Mouse (Mus musculus): ENCODE measurements around the gene Sgip1. TPM values are rescaled to one million over a fixed set of nuclear protein-coding genes. Genes with fewer than 3 reads are reported as not detected.

The Sgip1 gene
- total and polyA plus RNA-seq, 3 experiments, result 0.92 to 5.6 TPM; not detected in 1

DNA sequence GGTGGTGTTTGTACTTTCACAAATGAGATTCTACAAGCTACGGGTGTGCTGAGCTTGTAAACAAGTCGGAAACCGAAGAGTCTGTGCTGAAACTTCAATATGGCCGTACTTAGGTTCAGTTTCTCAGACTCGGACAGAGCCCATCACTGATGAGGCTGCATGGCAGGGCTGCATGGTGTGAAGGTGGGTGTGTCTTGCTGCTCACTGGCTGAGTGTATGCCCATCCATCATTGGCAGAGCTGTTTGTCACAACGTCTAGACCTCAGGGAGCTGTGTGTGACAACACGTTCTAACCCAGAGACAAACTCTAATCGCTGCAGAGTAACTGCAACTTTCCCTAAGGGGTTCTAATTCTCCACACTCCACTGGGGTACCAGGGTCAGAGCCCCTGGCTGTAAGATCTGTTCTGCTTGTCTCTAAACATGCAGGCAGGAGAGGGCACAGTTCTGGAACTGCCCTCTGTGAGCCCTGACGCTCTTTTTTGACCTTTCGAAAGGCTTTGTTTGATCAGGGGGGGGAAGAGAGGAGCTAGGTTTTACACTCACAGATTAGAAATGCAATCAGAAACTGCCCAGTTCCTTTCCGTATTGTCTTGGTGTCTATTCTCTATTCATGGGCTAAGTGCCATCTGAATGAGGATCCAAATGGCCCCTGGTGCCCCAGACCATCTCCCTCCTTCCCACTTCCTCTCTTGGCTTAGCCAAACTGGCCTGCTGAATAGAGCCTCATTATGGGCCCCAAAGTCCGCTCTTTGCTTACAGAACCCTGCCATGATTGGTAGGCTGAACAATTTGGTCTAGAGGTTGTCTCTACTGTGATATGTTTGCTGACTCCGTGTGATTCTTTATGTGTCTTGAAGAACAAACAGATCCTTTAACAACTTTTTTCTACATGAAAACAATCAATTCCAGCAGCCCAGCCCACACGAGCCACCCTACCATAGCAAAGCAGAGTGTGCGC, 121.9 kb downstream of the Sgip1 start:
- Histone ChIP-seq H3K27me3 (ENCODE audit: control insufficient read depth in 1 of 2, insufficient read depth in 2 of 2, low read length in 2 of 2) (no peaks in the 10 kb centered on the region), H3K4me1 (ENCODE audit: control insufficient read depth in 1 of 2, insufficient read depth in 2 of 2, low read length in 2 of 2) (no peaks in the 10 kb centered on the region), H3K4me3 (ENCODE audit: control insufficient read depth in 1 of 2, insufficient read depth in 1 of 2, low read depth in 2 of 2, low read length in 2 of 2) (no peak overlapping the region), H3K27ac (ENCODE audit: control insufficient read depth, low read depth, low read length) (no peak overlapping the region), H3K79me2 (ENCODE audit: control insufficient read depth, insufficient read depth, low read length, poor library complexity) (no peaks in the 10 kb centered on the region), H3K9ac (ENCODE audit: control insufficient read depth, low read depth, low read length, poor library complexity, severe bottlenecking) (no peak overlapping the region), H3K9me3 (replicated peaks; ENCODE audit: insufficient read depth, low read length) (no peaks in the 10 kb centered on the region), H3K36me3 (ENCODE audit: control insufficient read depth in 1 of 2, insufficient read depth in 2 of 2, low read length in 2 of 2) (no peaks in the 10 kb centered on the region)
- TF ChIP-seq SMC3 (IDR thresholded peaks at IDR 0.05; ENCODE audit: low read depth, low read length) (no peak), SIN3A (IDR thresholded peaks at IDR 0.05; ENCODE audit: low read length) (no peak), USF2 (IDR thresholded peaks at IDR 0.05; ENCODE audit: borderline replicate concordance in 1 of 2, insufficient read depth in 1 of 2, low read depth in 1 of 2, low read length in 2 of 2) (no peak), RCOR1 (IDR thresholded peaks at IDR 0.05; ENCODE audit: low read depth, low read length) (no peak), POLR2A (IDR thresholded peaks at IDR 0.05; ENCODE audit: control insufficient read depth in 1 of 2, insufficient read depth in 1 of 2, low read depth in 1 of 2, low read length in 2 of 2, poor library complexity in 1 of 2) (no peak), ZC3H11A (IDR thresholded peaks at IDR 0.05; ENCODE audit: low read depth, low read length) (no peak)
- no peak for DNase-seq (ENCODE audit: low read depth, low spot score)

DNA sequence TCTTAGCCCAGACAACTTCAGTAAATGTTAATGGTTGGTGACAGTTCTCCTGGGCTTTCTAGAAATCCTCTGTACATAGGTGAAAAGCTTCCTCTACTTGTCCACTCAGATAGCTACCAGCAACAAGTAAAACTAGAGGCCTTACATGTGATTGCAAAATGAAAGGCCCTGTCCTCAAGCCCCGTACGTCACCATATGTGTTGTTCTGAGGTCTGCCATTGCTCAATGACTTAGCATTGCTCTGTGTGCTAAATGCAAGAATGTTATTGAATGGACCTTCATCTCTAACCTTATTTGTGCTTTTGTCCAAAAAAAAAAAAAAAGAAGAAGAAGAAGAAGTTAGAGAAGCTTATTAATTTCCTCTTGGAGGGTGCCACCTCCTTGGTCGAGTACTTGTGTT, 125.4 kb downstream of the Sgip1 start:
- H3K9me3 ChIP-seq (replicated peaks; ENCODE audit: insufficient read depth, low read length), result no peaks in the 10 kb centered on the region
- no peak overlapping the region for H3K27ac ChIP-seq (ENCODE audit: control insufficient read depth, low read depth, low read length)
- DNase-seq (ENCODE audit: low read depth, low spot score), result no peak

DNA sequence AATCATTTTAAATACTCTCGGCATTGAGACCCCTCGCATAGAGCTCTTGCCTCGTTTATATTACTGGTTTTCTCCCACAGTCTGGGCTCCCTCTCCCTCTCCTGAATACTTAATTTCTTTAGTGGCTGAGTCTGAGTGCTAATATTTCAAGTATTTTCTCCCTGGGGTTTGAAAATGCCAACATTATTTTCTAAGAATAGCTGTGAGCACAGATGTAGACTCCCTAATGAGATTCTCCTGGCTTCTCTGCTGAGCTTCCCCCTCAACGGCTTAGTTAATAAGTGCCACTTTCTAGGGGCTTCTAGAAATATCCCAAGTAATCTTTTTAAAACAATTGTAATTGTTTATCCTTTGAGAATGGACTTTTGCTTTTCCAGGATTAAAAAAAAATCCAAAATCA, 130.2 kb downstream of the Sgip1 start:
- TF ChIP-seq POLR2AphosphoS5 (IDR thresholded peaks at IDR 0.05; ENCODE audit: borderline replicate concordance, low read depth, low read length), result no peak
- no peak for TF ChIP-seq GABPA (IDR thresholded peaks at IDR 0.05; ENCODE audit: low read depth, low read length)
- no peak for TF ChIP-seq CHD2 (IDR thresholded peaks at IDR 0.05; ENCODE audit: low read length)
- TF ChIP-seq USF2 (IDR thresholded peaks at IDR 0.05; ENCODE audit: borderline replicate concordance in 1 of 2, insufficient read depth in 1 of 2, low read depth in 1 of 2, low read length in 2 of 2), result no peak
- TF ChIP-seq ZKSCAN1 (IDR thresholded peaks at IDR 0.05; ENCODE audit: low read depth, low read length), result no peak
- no peak for TF ChIP-seq MYC (IDR thresholded peaks at IDR 0.05; ENCODE audit: low read depth, low read length)
- TF ChIP-seq RCOR1 (IDR thresholded peaks at IDR 0.05; ENCODE audit: low read depth, low read length), result no peak
- TF ChIP-seq MAFK (IDR thresholded peaks at IDR 0.05; ENCODE audit: borderline replicate concordance, low read depth, low read length), result no peak
- no peak for TF ChIP-seq RAD21 (IDR thresholded peaks at IDR 0.05; ENCODE audit: low read depth, low read length)
- no peak for TF ChIP-seq ELF1 (IDR thresholded peaks at IDR 0.05; ENCODE audit: low read depth, low read length)
- TF ChIP-seq MEF2A (IDR thresholded peaks at IDR 0.05; ENCODE audit: extremely low read depth, insufficient replicate concordance, low read depth, low read length, poor library complexity, severe bottlenecking), result no peak
- TF ChIP-seq POLR2A (IDR thresholded peaks at IDR 0.05; ENCODE audit: control insufficient read depth in 1 of 2, insufficient read depth in 1 of 2, low read depth in 1 of 2, low read length in 2 of 2, poor library complexity in 1 of 2), result no peak
- no peak for TF ChIP-seq ZNF384 (IDR thresholded peaks at IDR 0.05; ENCODE audit: low read depth, low read length)
- TF ChIP-seq CHD1 (IDR thresholded peaks at IDR 0.05; ENCODE audit: low read depth, low read length), result no peak
- TF ChIP-seq ZMIZ1 (IDR thresholded peaks at IDR 0.05; ENCODE audit: low read depth, low read length), result no peak
- Histone ChIP-seq H3K9ac (ENCODE audit: control insufficient read depth, low read depth, low read length, poor library complexity, severe bottlenecking) (no peak overlapping the region), H3K4me3 (ENCODE audit: control insufficient read depth in 1 of 2, insufficient read depth in 1 of 2, low read depth in 2 of 2, low read length in 2 of 2) (no peak overlapping the region)

More for the DNA sequence above, 125.4 kb downstream of the Sgip1 start:
- no peak overlapping the region for H3K4me3 ChIP-seq (ENCODE audit: control insufficient read depth in 1 of 2, insufficient read depth in 1 of 2, low read depth in 2 of 2, low read length in 2 of 2)
- no peak for TF ChIP-seq ETS1 (IDR thresholded peaks at IDR 0.05; ENCODE audit: low read depth, low read length)
- TF ChIP-seq EP300 (IDR thresholded peaks at IDR 0.05; ENCODE audit: low read depth in 1 of 2, low read length in 2 of 2), result no peak
- TF ChIP-seq TBP (IDR thresholded peaks at IDR 0.05; ENCODE audit: low read depth, low read length), result no peak
- TF ChIP-seq KAT2A (conservative IDR thresholded peaks at IDR 0.05; ENCODE audit: low read depth, low read length), result no peak
- no peak for TF ChIP-seq ZC3H11A (IDR thresholded peaks at IDR 0.05; ENCODE audit: low read depth, low read length)
- TF ChIP-seq SMC3 (IDR thresholded peaks at IDR 0.05; ENCODE audit: low read depth, low read length), result no peak
- TF ChIP-seq MYB (IDR thresholded peaks at IDR 0.05; ENCODE audit: low read depth, low read length), result no peak
- TF ChIP-seq HCFC1 (IDR thresholded peaks at IDR 0.05; ENCODE audit: low read depth, low read length), result no peak
- no peak for TF ChIP-seq UBTF (IDR thresholded peaks at IDR 0.05; ENCODE audit: borderline replicate concordance, insufficient read depth, low read depth, low read length)
- no peak for TF ChIP-seq USF1 (IDR thresholded peaks at IDR 0.05; ENCODE audit: low read depth, low read length)
- no peak for TF ChIP-seq TAL1 (IDR thresholded peaks at IDR 0.05; ENCODE audit: low read length)
- no peak for TF ChIP-seq E2F4 (IDR thresholded peaks at IDR 0.05; ENCODE audit: borderline replicate concordance, low read depth, low read length)
- TF ChIP-seq NELFE (IDR thresholded peaks at IDR 0.05; ENCODE audit: low read depth, low read length), result no peak
- no peak for TF ChIP-seq MAFK (IDR thresholded peaks at IDR 0.05; ENCODE audit: borderline replicate concordance, low read depth, low read length)
- TF ChIP-seq ZMIZ1 (IDR thresholded peaks at IDR 0.05; ENCODE audit: low read depth, low read length), result no peak
- no peak overlapping the region for H3K9ac ChIP-seq (ENCODE audit: control insufficient read depth, low read depth, low read length, poor library complexity, severe bottlenecking)
- no peaks in the 10 kb centered on the region for H3K4me1 ChIP-seq (ENCODE audit: control insufficient read depth in 1 of 2, insufficient read depth in 2 of 2, low read length in 2 of 2)
- no peaks in the 10 kb centered on the region for H3K79me2 ChIP-seq (ENCODE audit: control insufficient read depth, insufficient read depth, low read length, poor library complexity)
- no peaks in the 10 kb centered on the region; a peak in 1 of 4 replicates for H3K36me3 ChIP-seq (ENCODE audit: control insufficient read depth in 1 of 2, insufficient read depth in 2 of 2, low read length in 2 of 2)
- no peaks in the 10 kb centered on the region for H3K27me3 ChIP-seq (ENCODE audit: control insufficient read depth in 1 of 2, insufficient read depth in 2 of 2, low read length in 2 of 2)

More for the DNA sequence above, 130.2 kb downstream of the Sgip1 start:
- Histone ChIP-seq H3K27ac (ENCODE audit: control insufficient read depth, low read depth, low read length) (no peak overlapping the region), H3K4me1 (ENCODE audit: control insufficient read depth in 1 of 2, insufficient read depth in 2 of 2, low read length in 2 of 2) (no peaks in the 10 kb centered on the region), H3K79me2 (ENCODE audit: control insufficient read depth, insufficient read depth, low read length, poor library complexity) (no peaks in the 10 kb centered on the region), H3K27me3 (ENCODE audit: control insufficient read depth in 1 of 2, insufficient read depth in 2 of 2, low read length in 2 of 2) (no peaks in the 10 kb centered on the region), H3K9me3 (replicated peaks; ENCODE audit: insufficient read depth, low read length) (no peaks in the 10 kb centered on the region), H3K36me3 (ENCODE audit: control insufficient read depth in 1 of 2, insufficient read depth in 2 of 2, low read length in 2 of 2) (no peaks in the 10 kb centered on the region; a peak in 1 of 4 replicates)
- no peak for DNase-seq (ENCODE audit: low read depth, low spot score)
